Mouse (Mus musculus): ENCODE data around the gene Gm20479. TPM values are rescaled to one million over a fixed set of nuclear protein-coding genes. Genes with fewer than 3 reads are reported as not detected.

The Gm20479 gene
- polyA plus RNA-seq, 1 experiment, result not detected

- no peak for DNase-seq (ENCODE audit: low read depth)
- TF ChIP-seq POLR2A (IDR thresholded peaks at IDR 0.05; ENCODE audit: borderline replicate concordance, extremely low read depth, insufficient read depth, insufficient read length, poor library complexity, severe bottlenecking) (no peak), CTCF (IDR thresholded peaks at IDR 0.05; ENCODE audit: borderline replicate concordance, extremely low read depth, insufficient read depth, insufficient read length) (no peak)
These were observed 32.3 kb downstream of the Gm20479 start for GRCm38 (mm10) chr7:27324928-27325327.

- DNase-seq (ENCODE audit: low read depth), result no peak
- TF ChIP-seq POLR2A (IDR thresholded peaks at IDR 0.05; ENCODE audit: borderline replicate concordance, extremely low read depth, insufficient read depth, insufficient read length, poor library complexity, severe bottlenecking) (no peak), CTCF (IDR thresholded peaks at IDR 0.05; ENCODE audit: borderline replicate concordance, extremely low read depth, insufficient read depth, insufficient read length) (no peak)
These were observed 33.1 kb downstream of the Gm20479 start for GRCm38 (mm10) chr7:27324161-27324560.

- no peak for TF ChIP-seq POLR2A (IDR thresholded peaks at IDR 0.05; ENCODE audit: borderline replicate concordance, extremely low read depth, insufficient read depth, insufficient read length, poor library complexity, severe bottlenecking)
- TF ChIP-seq CTCF (IDR thresholded peaks at IDR 0.05; ENCODE audit: borderline replicate concordance, extremely low read depth, insufficient read depth, insufficient read length), result no peak
- DNase-seq (ENCODE audit: low read depth), result no peak
These were observed 34.2 kb downstream of the Gm20479 start for GRCm38 (mm10) chr7:27323001-27323400.

- no peak for DNase-seq (ENCODE audit: low read depth)
- TF ChIP-seq POLR2A (IDR thresholded peaks at IDR 0.05; ENCODE audit: borderline replicate concordance, extremely low read depth, insufficient read depth, insufficient read length, poor library complexity, severe bottlenecking) (no peak), CTCF (IDR thresholded peaks at IDR 0.05; ENCODE audit: borderline replicate concordance, extremely low read depth, insufficient read depth, insufficient read length) (no peak)
These were observed 34.9 kb downstream of the Gm20479 start for GRCm38 (mm10) chr7:27322291-27322690.

GRCm38 (mm10) chr7:27319411-27319810 is 37.8 kb downstream of the Gm20479 start:
- TF ChIP-seq POLR2A (IDR thresholded peaks at IDR 0.05; ENCODE audit: borderline replicate concordance, extremely low read depth, insufficient read depth, insufficient read length, poor library complexity, severe bottlenecking) (no peak), CTCF (IDR thresholded peaks at IDR 0.05; ENCODE audit: borderline replicate concordance, extremely low read depth, insufficient read depth, insufficient read length) (no peak)
- DNase-seq (ENCODE audit: low read depth), result no peak

GRCm38 (mm10) chr7:27315958-27316357 is 41.3 kb downstream of the Gm20479 start:
- no peak for TF ChIP-seq CTCF (IDR thresholded peaks at IDR 0.05; ENCODE audit: borderline replicate concordance, extremely low read depth, insufficient read depth, insufficient read length)
- TF ChIP-seq POLR2A (IDR thresholded peaks at IDR 0.05; ENCODE audit: borderline replicate concordance, extremely low read depth, insufficient read depth, insufficient read length, poor library complexity, severe bottlenecking), result no peak
- DNase-seq (ENCODE audit: low read depth), result peak; percentile 88

GRCm38 (mm10) chr7:27314393-27314792 is 42.8 kb downstream of the Gm20479 start:
- TF ChIP-seq POLR2A (IDR thresholded peaks at IDR 0.05; ENCODE audit: borderline replicate concordance, extremely low read depth, insufficient read depth, insufficient read length, poor library complexity, severe bottlenecking) (no peak), CTCF (IDR thresholded peaks at IDR 0.05; ENCODE audit: borderline replicate concordance, extremely low read depth, insufficient read depth, insufficient read length) (no peak)
- no peak for DNase-seq (ENCODE audit: low read depth)

GRCm38 (mm10) chr7:27311651-27312284 is 45.5 kb downstream of the Gm20479 start:
- no peak for DNase-seq (ENCODE audit: low read depth)
- TF ChIP-seq CTCF (IDR thresholded peaks at IDR 0.05; ENCODE audit: borderline replicate concordance, extremely low read depth, insufficient read depth, insufficient read length) (no peak), POLR2A (IDR thresholded peaks at IDR 0.05; ENCODE audit: borderline replicate concordance, extremely low read depth, insufficient read depth, insufficient read length, poor library complexity, severe bottlenecking) (no peak)

- no peak for DNase-seq (ENCODE audit: low read depth)
- TF ChIP-seq CTCF (IDR thresholded peaks at IDR 0.05; ENCODE audit: borderline replicate concordance, extremely low read depth, insufficient read depth, insufficient read length) (no peak), POLR2A (IDR thresholded peaks at IDR 0.05; ENCODE audit: borderline replicate concordance, extremely low read depth, insufficient read depth, insufficient read length, poor library complexity, severe bottlenecking) (no peak)
These were observed 46.2 kb downstream of the Gm20479 start for GRCm38 (mm10) chr7:27310996-27311535.

- no peak for TF ChIP-seq POLR2A (IDR thresholded peaks at IDR 0.05; ENCODE audit: borderline replicate concordance, extremely low read depth, insufficient read depth, insufficient read length, poor library complexity, severe bottlenecking)
- no peak for TF ChIP-seq CTCF (IDR thresholded peaks at IDR 0.05; ENCODE audit: borderline replicate concordance, extremely low read depth, insufficient read depth, insufficient read length)
- peak; percentile 82 for DNase-seq (ENCODE audit: low read depth)
These were observed 46.9 kb downstream of the Gm20479 start for GRCm38 (mm10) chr7:27310306-27310705.

GRCm38 (mm10) chr7:27309832-27310231 is 47.4 kb downstream of the Gm20479 start:
- no peak for DNase-seq (ENCODE audit: low read depth)
- no peak for TF ChIP-seq POLR2A (IDR thresholded peaks at IDR 0.05; ENCODE audit: borderline replicate concordance, extremely low read depth, insufficient read depth, insufficient read length, poor library complexity, severe bottlenecking)
- TF ChIP-seq CTCF (IDR thresholded peaks at IDR 0.05; ENCODE audit: borderline replicate concordance, extremely low read depth, insufficient read depth, insufficient read length), result no peak
